Mouse (Mus musculus): ENCODE data around the gene Fam161b. TPM values are rescaled to one million over a fixed set of nuclear protein-coding genes. Genes with fewer than 3 reads are reported as not detected.

Fam161b gene
- total RNA-seq, 2 experiments from 2014 or later, result 11.8 to 12.4 TPM

Other genes with a start within 250 kb of the Fam161b start
- gene Dnal1, start 247.5 kb downstream of the Fam161b start, total RNA-seq (2021), result 100 to 1,000 TPM; 102 to 106 TPM
- gene Pnma1, start 213.3 kb downstream of the Fam161b start, total RNA-seq (2021), result 1 to 10 TPM; 5.8 to 6.8 TPM
- gene Elmsan1, start 143.0 kb downstream of the Fam161b start, total RNA-seq (2021), result 10 to 100 TPM; 12.6 to 18.6 TPM
- gene Ptgr2, start 76.6 kb downstream of the Fam161b start, total RNA-seq (2021), result 10 to 100 TPM; 32.3 to 35.2 TPM
- gene Zfp410, start 45.0 kb downstream of the Fam161b start, total RNA-seq (2021), result 10 to 100 TPM; 35.4 to 35.8 TPM
- gene Coq6, start 176 bp downstream of the Fam161b start, total RNA-seq (2021), result 10 to 100 TPM; 22.7 to 23.8 TPM
- gene Entpd5, start 47.2 kb upstream of the Fam161b start, total RNA-seq (2021), result 10 to 100 TPM; 21.6 to 23.6 TPM
- 1 to 10 TPM; 6.8 to 8.3 TPM for gene Bbof1, start 47.2 kb upstream of the Fam161b start, total RNA-seq (2021)
- 10 to 100 TPM; 10.8 to 13.7 TPM for gene Rnf113a2, start 55.4 kb upstream of the Fam161b start, total RNA-seq (2021)
- gene Aldh6a1, start 89.2 kb upstream of the Fam161b start, total RNA-seq (2021), result 10 to 100 TPM; 35.3 to 39.5 TPM
- gene Lin52, start 89.6 kb upstream of the Fam161b start, total RNA-seq (2021), result 10 to 100 TPM; 18.9 to 20.3 TPM
- under 1 TPM; 0.17 to 0.24 TPM for gene Vsx2, start 207.9 kb upstream of the Fam161b start, total RNA-seq (2021)